Mouse (Mus musculus) kidney, postnatal 25 days (tissue): ENCODE results near the gene Fyttd1.

Experiments
- DNase-seq, 2 experiments: peaks; one replicate each; pipeline ENCODE4 v3.0.0; 2021; ENCODE audit warnings: mixed read lengths in 2 of 2

Fyttd1 gene

GRCm38 (mm10) chr16:32945379-32945778 is 68.1 kb downstream of the Fyttd1 start:
- DNase-seq, result no peak

- no peak for DNase-seq
These were observed 70.7 kb downstream of the Fyttd1 start for GRCm38 (mm10) chr16:32948016-32948415.

- DNase-seq, result no peak
These were observed 71.4 kb downstream of the Fyttd1 start for GRCm38 (mm10) chr16:32948656-32949055.

GRCm38 (mm10) chr16:32949281-32949680 is 72.0 kb downstream of the Fyttd1 start:
- no peak for DNase-seq

GRCm38 (mm10) chr16:32951074-32951473 is 73.8 kb downstream of the Fyttd1 start:
- no peak for DNase-seq

GRCm38 (mm10) chr16:32953806-32954205 is 76.5 kb downstream of the Fyttd1 start:
- DNase-seq, result no peak

GRCm38 (mm10) chr16:32954304-32954703 is 77.0 kb downstream of the Fyttd1 start:
- no peak for DNase-seq

GRCm38 (mm10) chr16:32956889-32957288 is 79.6 kb downstream of the Fyttd1 start:
- no peak for DNase-seq
